Mouse (Mus musculus): Measurements from ENCODE around the gene Gm21883. TPM values are rescaled to one million over a fixed set of nuclear protein-coding genes. Genes with fewer than 3 reads are reported as not detected.

Gm21883 gene
- polyA plus RNA-seq (2017; shearing (Covaris generic)): 4.4 TPM

DNA sequence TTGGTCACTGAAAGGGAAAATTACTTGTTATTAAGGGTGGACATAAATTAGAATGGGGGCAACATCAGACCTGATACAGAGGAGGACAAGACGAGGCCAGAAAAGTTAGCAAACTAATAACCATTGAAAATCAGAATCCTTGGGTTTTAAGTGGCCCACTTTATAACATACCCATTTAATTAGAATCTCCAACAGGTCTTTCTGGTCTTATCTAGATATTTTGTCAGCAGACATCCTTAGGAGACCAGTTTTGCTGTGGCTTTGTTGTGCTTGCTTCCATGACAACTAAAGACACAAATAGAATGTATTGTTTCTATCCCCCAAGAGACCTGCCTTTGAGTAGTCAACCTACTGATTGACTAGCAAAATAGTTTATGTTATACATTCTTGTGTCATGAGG lies at the start of gene Gm21883:
TSS of gene Gm21883 (minus strand) at position 101 of the 400 bp plus-strand sequence.

DNA sequence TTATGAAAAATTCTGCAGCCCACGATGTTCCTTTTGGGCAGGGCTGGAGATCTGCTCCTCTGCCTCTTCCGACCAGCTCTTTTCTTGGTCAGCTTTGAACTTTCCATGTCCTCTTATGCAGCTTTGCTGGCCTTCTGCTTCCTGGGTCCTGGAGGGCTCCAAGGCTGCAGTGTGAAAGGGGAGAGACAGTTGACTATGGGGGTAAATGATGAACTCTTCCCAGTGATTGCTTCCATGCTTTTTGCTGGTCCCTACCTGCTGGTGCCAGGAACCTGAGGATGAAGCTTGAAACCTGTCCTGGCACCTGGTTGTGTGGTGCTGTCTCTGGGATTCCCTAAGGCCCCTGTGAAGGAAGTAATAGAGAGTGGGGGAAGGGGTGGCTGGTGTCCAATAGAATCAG lies 44.7 kb upstream of the Gm21883 start, which contains the start of gene Spin2e:
TSS of gene Spin2e (minus strand) at position 101 of the 400 bp plus-strand sequence.

Other genes with a start within 250 kb of the Gm21883 start
- not detected for gene Btbd35f26, start 237.8 kb downstream of the Gm21883 start, polyA plus RNA-seq (2017; shearing (Covaris generic))
- gene Btbd35f19, start 190.4 kb downstream of the Gm21883 start, polyA plus RNA-seq (2017; shearing (Covaris generic)): not detected
- not detected for gene Spin2e, start 44.6 kb upstream of the Gm21883 start, polyA plus RNA-seq (2017; shearing (Covaris generic))
- gene Btbd35f25, start 142.9 kb upstream of the Gm21883 start, polyA plus RNA-seq (2017; shearing (Covaris generic)): not detected